Mouse (Mus musculus): ENCODE measurements at regions not wholly inside any gene's neighbourhood (a gene's known extent, or its start where the extent isn't known, plus 50 kb on each side); places are given as distances from the start of the nearest gene placed in this dataset.

GRCm38 (mm10) chr12:107120486-107121186 lies 367.8 kb upstream of the 3110018I06Rik start:
- H3K27ac ChIP-seq (ENCODE audit: insufficient read depth, low read length), result no peak overlapping the region
- WGBS, result 92% methylated on average over 21 of the region's 21 CpGs
- no peak overlapping the region for H3K4me3 ChIP-seq (replicated peaks; ENCODE audit: insufficient read depth, low read depth, low read length)
- no peaks in the 10 kb centered on the region; the same call in 1 of the 2 replicates for H3K4me1 ChIP-seq (ENCODE audit: control insufficient read depth, insufficient read depth, low read length)
- TF ChIP-seq CTCF (IDR thresholded peaks at IDR 0.05; ENCODE audit: borderline replicate concordance, insufficient read depth, low read depth, low read length) (no peak), POLR2A (IDR thresholded peaks at IDR 0.05; ENCODE audit: borderline replicate concordance, insufficient read depth, low read length) (no peak)
- H3K27me3 ChIP-seq (ENCODE audit: control insufficient read depth, insufficient read depth, low read length), result no peaks in the 10 kb centered on the region
- DNase-seq, result no peak

DNA sequence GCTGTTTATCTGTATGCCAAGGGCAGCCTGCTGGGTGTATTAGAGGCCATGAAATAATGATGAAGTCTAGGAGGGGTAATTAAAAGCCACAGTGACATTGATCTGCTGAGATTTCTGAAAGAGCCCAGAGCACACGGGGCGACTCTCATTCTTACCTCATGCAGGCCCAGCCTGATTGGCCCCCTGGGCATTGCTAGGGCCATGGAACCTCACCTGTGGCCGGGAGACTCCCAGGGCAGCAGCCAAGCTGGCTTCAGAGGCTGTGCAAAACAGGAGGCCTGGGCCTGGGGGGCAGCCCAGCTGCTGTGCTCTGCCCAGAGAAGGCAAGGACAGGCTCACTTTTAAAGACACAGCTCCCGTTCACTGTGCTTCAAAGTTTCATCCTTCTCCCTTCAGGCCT lies 366.4 kb upstream of the 3110018I06Rik start:
- Histone ChIP-seq H3K4me1 (ENCODE audit: control insufficient read depth, insufficient read depth, low read length) (no peaks in the 10 kb centered on the region), H3K27me3 (ENCODE audit: control insufficient read depth, insufficient read depth, low read length) (no peaks in the 10 kb centered on the region), H3K27ac (ENCODE audit: insufficient read depth, low read length) (no peak overlapping the region), H3K4me3 (replicated peaks; ENCODE audit: insufficient read depth, low read depth, low read length) (no peak overlapping the region)
- no peak for TF ChIP-seq CTCF (IDR thresholded peaks at IDR 0.05; ENCODE audit: borderline replicate concordance, insufficient read depth, low read depth, low read length)
- no peak for TF ChIP-seq POLR2A (IDR thresholded peaks at IDR 0.05; ENCODE audit: borderline replicate concordance, insufficient read depth, low read length)
- DNase-seq, result no peak
- 57% methylated on average over 4 of the region's 4 CpGs for WGBS

- 90% methylated on average over 8 of the region's 8 CpGs for WGBS
- TF ChIP-seq POLR2A (IDR thresholded peaks at IDR 0.05; ENCODE audit: borderline replicate concordance, insufficient read depth, low read length), result no peak
- TF ChIP-seq CTCF (IDR thresholded peaks at IDR 0.05; ENCODE audit: borderline replicate concordance, insufficient read depth, low read depth, low read length), result no peak
- Histone ChIP-seq H3K4me3 (replicated peaks; ENCODE audit: insufficient read depth, low read depth, low read length) (no peak overlapping the region), H3K27me3 (ENCODE audit: control insufficient read depth, insufficient read depth, low read length) (no peaks in the 10 kb centered on the region), H3K4me1 (ENCODE audit: control insufficient read depth, insufficient read depth, low read length) (no peaks in the 10 kb centered on the region), H3K27ac (ENCODE audit: insufficient read depth, low read length) (no peak overlapping the region)
- no peak for DNase-seq
Measured at GRCm38 (mm10) chr12:107123661-107124060, 364.8 kb upstream of the 3110018I06Rik start.

DNA sequence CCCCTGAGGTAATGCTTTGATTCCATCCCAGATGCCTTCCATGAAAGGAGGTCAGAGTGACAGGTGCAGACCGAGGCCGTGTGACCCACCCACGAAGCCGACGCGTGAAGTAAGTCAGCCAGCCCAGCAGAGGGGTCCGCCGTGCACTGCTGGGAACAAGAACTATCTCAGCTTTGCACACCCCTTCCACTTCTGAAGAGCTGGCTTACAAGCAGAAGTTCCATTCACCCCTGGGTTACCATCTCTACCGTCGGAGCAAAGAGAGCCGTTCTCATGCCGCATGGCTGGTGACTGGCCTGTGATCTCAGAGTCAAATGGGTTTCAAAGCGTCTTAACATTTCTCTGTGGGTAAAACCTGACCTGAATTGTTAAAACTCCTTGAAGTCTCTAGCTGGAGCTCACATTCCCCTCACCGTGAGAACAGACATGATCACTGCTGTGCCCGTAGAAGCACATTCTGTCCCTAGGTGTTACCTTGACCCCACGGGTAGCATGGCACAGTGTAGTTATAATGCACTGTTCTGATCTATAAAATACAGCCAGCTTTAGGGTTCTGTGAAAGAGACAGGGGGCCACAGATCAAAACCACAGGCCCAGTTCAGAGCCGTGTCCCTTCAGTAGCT lies 364.1 kb upstream of the 3110018I06Rik start:
- no peaks in the 10 kb centered on the region for H3K4me1 ChIP-seq (ENCODE audit: control insufficient read depth, insufficient read depth, low read length)
- H3K27me3 ChIP-seq (ENCODE audit: control insufficient read depth, insufficient read depth, low read length), result no peaks in the 10 kb centered on the region
- no peak overlapping the region for H3K27ac ChIP-seq (ENCODE audit: insufficient read depth, low read length)
- TF ChIP-seq CTCF (IDR thresholded peaks at IDR 0.05; ENCODE audit: borderline replicate concordance, insufficient read depth, low read depth, low read length), result no peak
- TF ChIP-seq POLR2A (IDR thresholded peaks at IDR 0.05; ENCODE audit: borderline replicate concordance, insufficient read depth, low read length), result no peak
- H3K4me3 ChIP-seq (replicated peaks; ENCODE audit: insufficient read depth, low read depth, low read length), result no peak overlapping the region
- no peak for DNase-seq
- WGBS, result 90% methylated on average over 17 of the region's 17 CpGs

DNA sequence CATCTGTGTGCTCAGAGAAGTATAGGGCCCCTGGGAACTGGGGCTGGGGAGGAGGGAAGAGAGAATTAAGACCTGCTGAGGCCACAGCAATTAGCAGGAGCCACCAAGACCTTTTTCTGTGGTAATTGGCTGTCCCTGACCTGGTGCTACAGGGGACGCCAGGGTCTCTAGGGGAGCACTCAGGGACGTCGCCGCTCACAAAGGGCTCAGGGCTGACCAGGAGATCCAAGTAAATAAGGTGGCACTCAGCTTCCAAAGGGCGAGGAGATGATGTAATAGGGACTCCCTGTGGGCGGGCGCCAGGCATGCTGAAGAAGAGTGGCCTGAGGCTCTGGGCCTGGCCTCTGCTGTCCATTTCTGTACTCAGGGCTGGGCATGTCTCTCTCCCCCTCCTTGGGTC lies 363.2 kb upstream of the 3110018I06Rik start:
- H3K4me1 ChIP-seq (ENCODE audit: control insufficient read depth, insufficient read depth, low read length), result no peaks in the 10 kb centered on the region
- H3K4me3 ChIP-seq (replicated peaks; ENCODE audit: insufficient read depth, low read depth, low read length), result no peak overlapping the region
- no peak for DNase-seq
- H3K27me3 ChIP-seq (ENCODE audit: control insufficient read depth, insufficient read depth, low read length), result no peaks in the 10 kb centered on the region
- WGBS, result 86% methylated on average over 7 of the region's 7 CpGs
- TF ChIP-seq POLR2A (IDR thresholded peaks at IDR 0.05; ENCODE audit: borderline replicate concordance, insufficient read depth, low read length) (no peak), CTCF (IDR thresholded peaks at IDR 0.05; ENCODE audit: borderline replicate concordance, insufficient read depth, low read depth, low read length) (no peak)
- no peak overlapping the region for H3K27ac ChIP-seq (ENCODE audit: insufficient read depth, low read length)

GRCm38 (mm10) chr12:107126056-107126455 lies 362.4 kb upstream of the 3110018I06Rik start:
- H3K27ac ChIP-seq (ENCODE audit: insufficient read depth, low read length), result no peak overlapping the region
- DNase-seq, result no peak
- no peaks in the 10 kb centered on the region for H3K27me3 ChIP-seq (ENCODE audit: control insufficient read depth, insufficient read depth, low read length)
- TF ChIP-seq POLR2A (IDR thresholded peaks at IDR 0.05; ENCODE audit: borderline replicate concordance, insufficient read depth, low read length) (no peak), CTCF (IDR thresholded peaks at IDR 0.05; ENCODE audit: borderline replicate concordance, insufficient read depth, low read depth, low read length) (no peak)
- no peaks in the 10 kb centered on the region for H3K4me1 ChIP-seq (ENCODE audit: control insufficient read depth, insufficient read depth, low read length)
- H3K4me3 ChIP-seq (replicated peaks; ENCODE audit: insufficient read depth, low read depth, low read length), result no peak overlapping the region
- WGBS, result 79% methylated on average over 10 of the region's 10 CpGs

- DNase-seq, result no peak
- Histone ChIP-seq H3K4me1 (ENCODE audit: control insufficient read depth, insufficient read depth, low read length) (no peaks in the 10 kb centered on the region), H3K27ac (ENCODE audit: insufficient read depth, low read length) (no peak overlapping the region), H3K4me3 (replicated peaks; ENCODE audit: insufficient read depth, low read depth, low read length) (no peak overlapping the region), H3K27me3 (ENCODE audit: control insufficient read depth, insufficient read depth, low read length) (no peaks in the 10 kb centered on the region)
- no peak for TF ChIP-seq POLR2A (IDR thresholded peaks at IDR 0.05; ENCODE audit: borderline replicate concordance, insufficient read depth, low read length)
- no peak for TF ChIP-seq CTCF (IDR thresholded peaks at IDR 0.05; ENCODE audit: borderline replicate concordance, insufficient read depth, low read depth, low read length)
- 80% methylated on average over 3 of the region's 3 CpGs for WGBS
Measured at GRCm38 (mm10) chr12:107127591-107127990, 360.8 kb upstream of the 3110018I06Rik start.

DNA sequence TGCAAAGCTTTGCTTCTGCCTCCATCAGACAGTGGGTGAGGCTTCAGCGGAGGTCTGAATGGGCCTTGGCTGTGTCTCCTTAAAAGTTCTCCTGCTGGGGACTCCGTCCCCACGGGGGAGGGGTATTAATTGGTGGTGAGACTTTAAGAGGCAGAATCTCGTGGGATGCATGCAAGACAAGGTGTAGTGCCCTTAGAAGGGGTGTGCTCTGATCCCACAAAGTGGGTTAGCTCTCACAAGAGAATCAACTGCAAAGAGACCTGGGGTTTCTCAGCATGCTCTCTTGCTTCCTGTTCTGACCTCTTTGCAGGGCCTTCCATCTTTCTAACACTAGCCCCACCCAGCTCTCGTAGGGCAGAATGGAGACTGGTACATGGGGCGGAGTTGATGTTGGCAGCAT lies 359.2 kb upstream of the 3110018I06Rik start:
- DNase-seq, result no peak
- H3K27ac ChIP-seq (ENCODE audit: insufficient read depth, low read length), result no peak overlapping the region
- TF ChIP-seq CTCF (IDR thresholded peaks at IDR 0.05; ENCODE audit: borderline replicate concordance, insufficient read depth, low read depth, low read length) (no peak), POLR2A (IDR thresholded peaks at IDR 0.05; ENCODE audit: borderline replicate concordance, insufficient read depth, low read length) (no peak)
- no peaks in the 10 kb centered on the region for H3K27me3 ChIP-seq (ENCODE audit: control insufficient read depth, insufficient read depth, low read length)
- H3K4me3 ChIP-seq (replicated peaks; ENCODE audit: insufficient read depth, low read depth, low read length), result no peak overlapping the region
- H3K4me1 ChIP-seq (ENCODE audit: control insufficient read depth, insufficient read depth, low read length), result 0 out of 2 replicates have a peak, but pooled peaks cover under 1% of the 10 kb centered on the region
- 77% methylated on average over 6 of the region's 6 CpGs for WGBS

Data from cerebellum, adult 2 months (tissue).